Mouse (Mus musculus) hindbrain, embryonic 13.5 days (tissue): ENCODE data around the gene Wnt10b. TPM values are rescaled to one million over a fixed set of nuclear protein-coding genes. Genes with fewer than 3 reads are reported as not detected.

Source experiments
- ATAC-seq: fragments of 200-750 bp; cut with Nextera tagmentation; 2 replicates; pipeline ENCODE4 v1.8.0; 2017; ENCODE audit warnings: moderate TSS enrichment; ENCODE audit not compliant: low FRiP score
- H3K27ac ChIP-seq: fragments of 300-500 bp; sonication (generic); 2 replicates; pipeline ENCODE4 v1.5.1; 2015; ENCODE audit warnings: inconsistent platforms, mild to moderate bottlenecking, moderate library complexity
- H3K27me3 ChIP-seq: fragments of 300-500 bp; sonication (generic); 2 replicates; pipeline ENCODE4 v1.6.1; 2015; ENCODE audit warnings: mild to moderate bottlenecking, inconsistent platforms
- H3K36me3 ChIP-seq: fragments of 300-500 bp; sonication (generic); 2 replicates; pipeline ENCODE4 v1.6.1; 2015; ENCODE audit warnings: mild to moderate bottlenecking, inconsistent platforms
- H3K4me1 ChIP-seq: fragments of 300-500 bp; sonication (generic); replicated peaks from 2 replicates; pipeline ENCODE4 v1.6.1; 2015; ENCODE audit warnings: inconsistent platforms
- H3K4me2 ChIP-seq: fragments of 300-500 bp; sonication (generic); 2 replicates; pipeline ENCODE4 v1.6.1; 2015; ENCODE audit warnings: inconsistent platforms, mild to moderate bottlenecking, moderate library complexity
- H3K4me3 ChIP-seq: fragments of 300-500 bp; sonication (generic); 2 replicates; pipeline ENCODE4 v1.5.1; 2015; ENCODE audit warnings: mild to moderate bottlenecking, inconsistent platforms
- H3K9ac ChIP-seq: fragments of 300-500 bp; sonication (generic); 2 replicates; pipeline ENCODE4 v1.6.1; 2015; ENCODE audit warnings: mild to moderate bottlenecking, inconsistent platforms
- H3K9me3 ChIP-seq: fragments of 300-500 bp; sonication (generic); 2 replicates; pipeline ENCODE4 v1.6.1; 2016; ENCODE audit warnings: inconsistent platforms
- WGBS: fragments of 180-500 bp; shearing (Covaris S2); methylation state at CpG from one replicate; pipeline ENCODE4 v1.1.7; 2015; 5-methylcytosine and 5-hydroxymethylcytosine counted together
- polyA plus RNA-seq: library from polyadenylated mRNA; unstranded; fragments of >200 nt; fragmentation: Nextera tagmentation; extraction: Ambion mirVana; gene quantifications from 2 replicates; pipeline ENCODE4 v1.2.1, GENCODE M21; 2015

Wnt10b gene
- polyA plus RNA-seq, 1 experiment from 2014 or later: 0.12 TPM

GRCm38 (mm10) chr15:98792233-98793020 lies 14.5 kb upstream of the Wnt10b start:
- Histone ChIP-seq H3K36me3 (no peaks in the 10 kb centered on the region), H3K4me1 (peaks cover 51% of the 10 kb centered on the region), H3K9me3 (no peaks in the 10 kb centered on the region), H3K9ac (peak overlapping the region; percentile 59), H3K27me3 (peaks cover 98% of the 10 kb centered on the region), H3K27ac (no peak overlapping the region), H3K4me2 (peak overlapping the region; percentile 55), H3K4me3 (peak overlapping the region; percentile 39)
- no peak; the same call in 1 of the 2 replicates for ATAC-seq
- WGBS: 1% methylated on average over 74 of the region's 75 CpGs

DNA sequence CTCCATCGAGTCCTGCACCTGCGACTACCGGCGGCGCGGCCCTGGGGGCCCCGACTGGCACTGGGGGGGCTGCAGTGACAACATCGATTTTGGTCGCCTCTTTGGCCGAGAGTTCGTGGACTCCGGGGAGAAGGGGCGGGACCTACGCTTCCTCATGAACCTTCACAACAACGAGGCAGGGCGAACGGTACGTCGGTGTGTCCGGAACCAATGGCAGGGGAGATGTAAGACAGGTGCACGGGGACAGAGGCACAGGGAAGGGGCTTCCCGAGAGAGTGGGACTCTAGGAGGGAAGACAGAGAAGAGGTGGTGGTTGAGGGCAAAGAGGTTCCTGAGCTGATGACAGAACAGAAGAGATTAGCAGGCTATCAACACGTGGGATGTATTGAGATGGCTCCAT lies 13.8 kb upstream of the Wnt10b start:
- Histone ChIP-seq H3K9ac (no peak overlapping the region), H3K4me1 (peaks cover 46% of the 10 kb centered on the region), H3K36me3 (no peaks in the 10 kb centered on the region), H3K27me3 (peaks cover 100% of the 10 kb centered on the region), H3K4me3 (peak overlapping the region; percentile 39), H3K4me2 (peak overlapping the region; percentile 55; the same call in 1 of the 2 replicates), H3K27ac (no peak overlapping the region), H3K9me3 (no peaks in the 10 kb centered on the region)
- no peak for ATAC-seq
- 1% methylated on average over 23 of the region's 23 CpGs for WGBS

DNA sequence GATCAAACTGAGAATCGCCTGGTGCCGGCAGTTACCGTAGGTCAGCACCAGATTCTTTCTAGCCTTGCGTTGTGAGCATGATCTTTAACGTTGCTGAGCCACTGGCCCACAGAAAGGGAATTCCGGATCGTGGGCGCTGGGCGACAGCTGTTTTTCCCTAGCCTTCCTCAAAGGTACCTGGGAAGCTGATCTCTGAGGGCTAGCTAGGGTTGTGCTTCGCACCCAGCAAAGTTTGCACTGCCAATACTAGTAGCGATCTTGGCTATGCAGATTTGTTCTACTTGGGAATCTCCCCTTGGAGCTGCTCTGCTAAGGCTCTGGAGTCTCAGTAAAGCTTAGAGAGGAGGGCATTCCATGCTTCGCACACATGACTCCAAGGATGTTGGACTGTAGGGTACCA lies 13.3 kb upstream of the Wnt10b start:
- ATAC-seq: no peak
- Histone ChIP-seq H3K27ac (no peak overlapping the region), H3K27me3 (peaks cover 100% of the 10 kb centered on the region), H3K4me2 (peak overlapping the region; percentile 37), H3K36me3 (no peaks in the 10 kb centered on the region), H3K4me3 (peak overlapping the region; percentile 39), H3K9me3 (no peaks in the 10 kb centered on the region), H3K9ac (peak overlapping the region; percentile 43; the same call in 1 of the 2 replicates), H3K4me1 (peaks cover 40% of the 10 kb centered on the region)
- WGBS: 1% methylated on average over 12 of the region's 12 CpGs

DNA sequence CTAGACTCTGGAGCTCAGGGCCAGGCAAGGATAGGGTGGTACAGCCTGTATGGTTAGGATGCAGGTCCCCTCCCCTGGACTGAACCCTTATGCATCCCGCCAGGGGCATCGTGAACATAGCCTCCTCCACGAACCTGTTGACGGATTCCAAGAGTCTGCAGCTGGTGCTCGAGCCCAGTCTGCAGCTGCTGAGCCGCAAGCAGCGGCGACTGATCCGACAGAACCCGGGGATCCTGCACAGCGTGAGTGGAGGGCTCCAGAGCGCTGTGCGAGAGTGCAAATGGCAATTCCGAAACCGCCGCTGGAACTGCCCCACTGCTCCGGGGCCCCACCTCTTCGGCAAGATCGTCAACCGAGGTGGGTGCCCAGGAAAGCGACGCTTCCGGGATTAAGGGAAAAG lies 12.8 kb upstream of the Wnt10b start:
- Histone ChIP-seq H3K4me1 (peaks cover 40% of the 10 kb centered on the region), H3K9me3 (no peaks in the 10 kb centered on the region), H3K27ac (no peak overlapping the region), H3K4me2 (peak overlapping the region; percentile 37), H3K27me3 (peaks cover 98% of the 10 kb centered on the region), H3K4me3 (peak overlapping the region; percentile 39), H3K9ac (peak overlapping the region; percentile 43; the same call in 1 of the 2 replicates), H3K36me3 (no peaks in the 10 kb centered on the region)
- ATAC-seq: no peak
- WGBS: under 1% methylated on average over 23 of the region's 23 CpGs

DNA sequence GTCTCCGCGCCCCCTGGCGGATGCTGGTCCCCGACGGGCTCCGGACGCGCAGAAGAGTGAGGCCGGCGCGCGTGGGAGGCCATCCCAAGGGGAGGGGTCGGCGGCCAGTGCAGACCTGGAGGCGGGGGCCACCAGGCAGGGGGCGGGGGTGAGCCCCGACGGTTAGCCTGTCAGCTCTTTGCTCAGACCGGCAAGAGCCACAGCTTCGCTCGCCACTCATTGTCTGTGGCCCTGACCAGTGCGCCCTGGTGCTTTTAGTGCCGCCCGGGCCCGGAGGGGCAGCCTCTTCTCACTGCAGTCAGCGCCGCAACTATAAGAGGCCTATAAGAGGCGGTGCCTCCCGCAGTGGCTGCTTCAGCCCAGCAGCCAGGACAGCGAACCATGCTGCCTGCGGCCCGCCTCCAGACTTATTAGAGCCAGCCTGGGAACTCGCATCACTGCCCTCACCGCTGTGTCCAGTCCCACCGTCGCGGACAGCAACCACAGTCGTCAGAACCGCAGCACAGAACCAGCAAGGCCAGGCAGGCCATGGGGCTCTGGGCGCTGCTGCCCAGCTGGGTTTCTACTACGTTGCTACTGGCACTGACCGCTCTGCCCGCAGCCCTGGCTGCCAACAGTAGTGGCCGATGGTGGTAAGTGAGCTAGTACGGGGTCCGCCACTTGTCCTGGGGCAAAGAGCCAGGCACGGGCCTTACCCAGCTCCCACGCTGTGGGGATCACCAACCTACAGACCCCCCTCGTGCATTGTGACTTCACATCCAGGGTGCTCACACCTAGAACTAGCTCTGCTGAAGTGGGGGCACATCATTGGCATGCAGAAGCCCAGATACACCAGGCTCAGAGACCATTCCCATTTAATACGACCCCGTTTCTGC lies 11.9 kb upstream of the Wnt10b start, which contains the start of gene Wnt1:
Gene Wnt1, plus strand, starts transcription at position 197 of the 875 bp plus-strand sequence.
- Histone ChIP-seq H3K4me2 (peak within 1 kb of the TSS; percentile 37), H3K27me3 (peaks cover 98% of the 10 kb centered on the region), H3K36me3 (no peaks in the 10 kb centered on the region), H3K4me1 (peaks cover 40% of the 10 kb centered on the region), H3K27ac (no peak within 1 kb of the TSS), H3K9me3 (no peaks in the 10 kb centered on the region), H3K9ac (0 out of 2 replicates have a peak within 1 kb of the TSS, but pooled peaks have one; percentile 43), H3K4me3 (peak within 1 kb of the TSS; percentile 39)
- WGBS: 3% methylated on average over 47 of the region's 51 CpGs
- 0 out of 2 replicates have a peak, but pooled peaks have one; percentile 25 for ATAC-seq

GRCm38 (mm10) chr15:98788972-98789660 lies 11.2 kb upstream of the Wnt10b start:
- no peaks in the 10 kb centered on the region for H3K36me3 ChIP-seq
- no peaks in the 10 kb centered on the region for H3K9me3 ChIP-seq
- WGBS: 9% methylated on average over 24 of the region's 24 CpGs
- no peak for ATAC-seq
- H3K4me2 ChIP-seq: peak overlapping the region; percentile 26; the same call in 1 of the 2 replicates
- H3K4me3 ChIP-seq: peak overlapping the region; percentile 22
- no peak overlapping the region for H3K27ac ChIP-seq
- H3K27me3 ChIP-seq: peaks cover 98% of the 10 kb centered on the region
- peaks cover 40% of the 10 kb centered on the region for H3K4me1 ChIP-seq
- H3K9ac ChIP-seq: no peak overlapping the region

DNA sequence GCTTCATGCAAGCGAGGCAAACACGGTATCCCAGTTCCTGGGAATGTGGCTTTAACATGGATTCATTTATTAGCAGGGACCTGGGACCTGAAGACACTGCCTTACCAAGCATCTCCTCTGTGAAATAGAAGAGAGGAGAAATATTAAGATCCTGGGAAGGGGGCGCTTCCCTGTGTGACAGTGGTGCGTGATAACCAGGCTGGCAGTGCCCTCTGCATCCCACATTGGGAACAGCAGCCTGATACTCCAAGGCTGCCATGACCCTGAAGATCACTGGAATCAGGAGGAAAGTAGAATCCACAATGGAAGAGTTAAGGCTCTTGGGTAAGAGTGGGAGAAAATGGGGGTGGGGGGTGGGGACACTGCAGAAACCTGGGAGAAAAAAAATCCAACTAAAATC lies 10.0 kb upstream of the Wnt10b start:
- Histone ChIP-seq H3K4me3 (no peak overlapping the region), H3K4me2 (no peak overlapping the region), H3K4me1 (peaks cover 33% of the 10 kb centered on the region), H3K27ac (no peak overlapping the region), H3K9me3 (no peaks in the 10 kb centered on the region), H3K9ac (no peak overlapping the region), H3K36me3 (no peaks in the 10 kb centered on the region), H3K27me3 (peaks cover 94% of the 10 kb centered on the region)
- no peak for ATAC-seq
- 24% methylated on average over 4 of the region's 4 CpGs for WGBS

- no peak overlapping the region for H3K4me2 ChIP-seq
- peaks cover 13% of the 10 kb centered on the region for H3K4me1 ChIP-seq
- peaks cover 92% of the 10 kb centered on the region for H3K27me3 ChIP-seq
- no peaks in the 10 kb centered on the region for H3K9me3 ChIP-seq
- ATAC-seq: no peak
- no peak overlapping the region for H3K9ac ChIP-seq
- no peak overlapping the region for H3K27ac ChIP-seq
- 45% methylated on average over 7 of the region's 7 CpGs for WGBS
- H3K4me3 ChIP-seq: no peak overlapping the region
- H3K36me3 ChIP-seq: no peaks in the 10 kb centered on the region
Measured at GRCm38 (mm10) chr15:98785744-98786143, 7.8 kb upstream of the Wnt10b start.

DNA sequence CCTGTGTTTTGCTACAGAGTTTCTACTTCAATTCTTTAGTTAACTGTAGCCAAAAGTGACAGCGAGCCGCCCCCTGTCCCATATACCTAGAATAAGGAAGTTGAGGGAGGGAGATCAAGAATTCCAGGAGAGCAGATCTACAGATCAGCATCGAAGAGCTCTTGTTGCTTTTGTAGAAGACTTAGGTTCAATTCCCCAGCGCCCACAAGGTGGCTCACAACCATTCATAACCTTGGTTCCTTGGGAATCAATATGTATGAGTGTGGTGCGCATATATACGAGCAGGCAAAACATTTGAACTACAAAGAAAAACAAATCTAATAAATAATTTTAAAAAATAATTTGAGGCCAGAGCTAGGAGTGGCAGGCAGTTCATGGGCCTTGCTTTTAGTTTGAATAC lies 3.2 kb upstream of the Wnt10b start:
- Histone ChIP-seq H3K27ac (no peak overlapping the region), H3K4me3 (no peak overlapping the region), H3K36me3 (no peaks in the 10 kb centered on the region), H3K4me2 (no peak overlapping the region), H3K27me3 (peaks cover 92% of the 10 kb centered on the region), H3K4me1 (peaks cover 24% of the 10 kb centered on the region), H3K9ac (no peak overlapping the region), H3K9me3 (no peaks in the 10 kb centered on the region)
- ATAC-seq: no peak
- 24% methylated on average over 6 of the region's 6 CpGs for WGBS

- WGBS: 4% methylated on average over 13 of the region's 13 CpGs
- H3K27ac ChIP-seq: no peak overlapping the region
- H3K4me2 ChIP-seq: no peak overlapping the region
- no peaks in the 10 kb centered on the region for H3K9me3 ChIP-seq
- no peaks in the 10 kb centered on the region for H3K36me3 ChIP-seq
- H3K4me3 ChIP-seq: no peak overlapping the region
- no peak overlapping the region for H3K9ac ChIP-seq
- no peak for ATAC-seq
- peaks cover 93% of the 10 kb centered on the region for H3K27me3 ChIP-seq
- peaks cover 30% of the 10 kb centered on the region for H3K4me1 ChIP-seq
Measured at GRCm38 (mm10) chr15:98780573-98780972, 2.6 kb upstream of the Wnt10b start.

DNA sequence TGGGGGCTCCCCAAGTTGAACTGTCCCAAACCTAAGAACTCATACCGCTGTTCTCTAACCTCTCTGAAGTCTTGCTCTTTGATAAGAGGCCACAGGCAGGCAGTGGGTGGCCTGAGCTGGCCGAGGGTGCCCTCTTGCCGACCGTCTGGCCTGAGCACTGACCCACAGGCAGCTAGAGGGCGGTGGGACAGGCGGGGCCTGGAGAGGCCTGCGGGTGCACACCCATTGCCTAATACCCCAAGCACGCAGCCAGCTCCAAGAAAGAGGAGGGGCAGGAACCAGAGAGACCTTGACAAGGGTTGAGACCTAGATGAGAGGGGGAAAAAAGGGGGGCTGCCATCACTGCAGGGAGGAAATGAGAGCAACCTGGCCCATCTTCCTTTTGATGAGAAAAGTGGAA lies 2.1 kb upstream of the Wnt10b start:
- no peak for ATAC-seq
- no peak overlapping the region for H3K9ac ChIP-seq
- no peaks in the 10 kb centered on the region for H3K36me3 ChIP-seq
- no peak overlapping the region for H3K4me2 ChIP-seq
- 5% methylated on average over 8 of the region's 8 CpGs for WGBS
- no peak overlapping the region for H3K27ac ChIP-seq
- peaks cover 93% of the 10 kb centered on the region for H3K27me3 ChIP-seq
- H3K4me1 ChIP-seq: peaks cover 31% of the 10 kb centered on the region
- no peaks in the 10 kb centered on the region for H3K9me3 ChIP-seq
- H3K4me3 ChIP-seq: no peak overlapping the region

- Histone ChIP-seq H3K36me3 (no peaks in the 10 kb centered on the region), H3K9ac (no peak overlapping the region), H3K27me3 (peaks cover 94% of the 10 kb centered on the region), H3K4me3 (no peak overlapping the region), H3K4me2 (no peak overlapping the region), H3K4me1 (peaks cover 31% of the 10 kb centered on the region), H3K9me3 (no peaks in the 10 kb centered on the region), H3K27ac (no peak overlapping the region)
- no peak for ATAC-seq
- 0% methylated on average over 1 of the region's 11 CpGs for WGBS
Measured at GRCm38 (mm10) chr15:98778806-98779205, 856 bp upstream of the Wnt10b start.
